ENCODE assay signal across 11 mouse cellular contexts in the genomic region with DNA sequence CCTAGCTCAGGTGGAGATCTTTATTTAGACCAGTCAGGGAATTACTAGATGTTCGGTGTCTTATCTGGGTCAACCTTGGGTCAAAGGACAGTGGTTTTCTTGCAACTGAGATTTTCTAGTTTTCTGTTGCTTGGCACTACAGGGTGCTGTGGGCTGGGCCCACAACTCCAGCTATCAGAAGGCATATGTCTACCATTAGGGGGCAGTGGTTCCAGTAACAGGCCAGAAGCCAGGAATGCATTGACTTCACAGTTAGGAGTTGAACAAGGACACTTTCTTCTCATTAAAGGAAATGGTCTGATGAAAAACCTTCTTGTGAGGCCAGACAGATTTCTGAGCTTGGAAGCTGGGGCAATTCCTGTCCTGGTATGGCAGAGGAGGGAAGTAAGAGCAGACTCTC. TPM values are rescaled to one million over a fixed set of nuclear protein-coding genes. Genes with fewer than 3 reads are reported as not detected.
DNase-seq lines count a peak whose midpoint lies in the region; ATAC-seq and TF ChIP-seq lines count a peak whose summit lies in the region.
"Had no signal": no experiment of that assay in that cellular context is flagged by ENCODE, and none has a peak within 500 bp of the region (broad histone marks: within the 10 kb centered on the region; RNA-seq: fewer than 3 reads in every experiment).

No protein-coding gene starts in this region.

- TF ChIP-seq CTCF in left cerebral cortex, adult 2 months (IDR thresholded peaks at IDR 0.05): peak; percentile 58
- peak; percentile 43; the same call in 1 of the 2 replicates for TF ChIP-seq CTCF in bone marrow macrophage, adult 2 months (IDR thresholded peaks at IDR 0.05; ENCODE audit: low read depth, low read length)

- peaks cover 18% of the 10 kb centered on the region for H3K4me1 ChIP-seq in bone marrow macrophage, adult 2 months (ENCODE audit: control insufficient read depth, insufficient read depth, low read length)
- 0 out of 2 replicates have a peak, but pooled peaks cover 3% of the 10 kb centered on the region for H3K4me1 ChIP-seq in forebrain, embryonic 16.5 days (replicated peaks; ENCODE audit: control insufficient read depth, insufficient read depth, low read length)

- DNase-seq in cerebellum, adult 9-10 months: peak; percentile 55
- no peak for DNase-seq in cerebellum, adult 8-10 months
- DNase-seq in left cerebral cortex, adult 2 months (ENCODE audit: extremely low spot score in 1 of 2, low spot score in 2 of 2): no peak
- DNase-seq in left cerebral cortex, postnatal 36 days (ENCODE audit: low spot score in 2 of 2): no peak
- DNase-seq in lung, postnatal 36 days: peak; percentile 67
- no peak for DNase-seq in cerebellum, adult 11-12 months

- intact Hi-C loops in left cerebral cortex, adult 2 months (cut with DNase I): no loop called here
- intact Hi-C loops in left cerebral cortex, postnatal 36 days (cut with DNase I): no loop called here

- no peak overlapping the region for H3K4me2 ChIP-seq in forebrain, embryonic 16.5 days (ENCODE audit: low read length)

- H3K9ac ChIP-seq in forebrain, embryonic 16.5 days (replicated peaks; ENCODE audit: low read depth, low read length): no peak overlapping the region

- H3K9me3 ChIP-seq in forebrain, embryonic 16.5 days (ENCODE audit: control insufficient read depth, low read length): no peaks in the 10 kb centered on the region
- H3K9me3 ChIP-seq: G1E had no signal

- H3K4me3 ChIP-seq in left cerebral cortex, adult 2 months: no peak overlapping the region
- H3K4me3 ChIP-seq in bone marrow macrophage, adult 2 months (ENCODE audit: insufficient read depth, low read length): no peak overlapping the region
- H3K4me3 ChIP-seq in forebrain, embryonic 16.5 days (replicated peaks; ENCODE audit: low read length): no peak overlapping the region
- H3K4me3 ChIP-seq: myocyte had no signal

- peaks cover 6% of the 10 kb centered on the region for H3K36me3 ChIP-seq in forebrain, embryonic 16.5 days (ENCODE audit: control insufficient read depth, insufficient read depth)

- WGBS in forebrain, embryonic 16.5 days: 82% methylated on average over 1 of the region's 1 CpGs

- TF ChIP-seq POLR2A in bone marrow macrophage, adult 2 months (IDR thresholded peaks at IDR 0.05; ENCODE audit: borderline replicate concordance, low read depth, low read length): no peak

- H3K27ac ChIP-seq in left cerebral cortex, adult 2 months: no peak overlapping the region
- no peak overlapping the region for H3K27ac ChIP-seq in bone marrow macrophage, adult 2 months (ENCODE audit: insufficient read depth, low read depth, low read length)
- H3K27ac ChIP-seq in forebrain, embryonic 16.5 days (ENCODE audit: low read length): no peak overlapping the region

- H3K27me3 ChIP-seq in forebrain, embryonic 16.5 days (replicated peaks; ENCODE audit: control insufficient read depth, insufficient read depth, low read length): no peaks in the 10 kb centered on the region

- no peak for ATAC-seq in forebrain, embryonic 16.5 days

RNA-seq across cellular contexts. Expression of gene Larp1, which starts 30.2 kb away (rescaled TPM):
- total RNA-seq in left cerebral cortex, adult 2 months (2021): 10 to 100 TPM; 91.9 to 97.7 TPM
- total RNA-seq in left cerebral cortex, postnatal 36 days (2021): 10 to 100 TPM; 84.8 to 92.3 TPM
- 30.4 and 32.4 TPM in 2 replicates for polyA plus RNA-seq in bone marrow macrophage, adult 2 months (2012; ENCODE audit: insufficient read depth, insufficient read length, missing spikeins)
- 17.5 and 18.5 TPM in 2 replicates for polyA plus RNA-seq in forebrain, embryonic 16.5 days (2015; fragmentation: Nextera tagmentation; extraction: Ambion mirVana)

RNA-seq across cellular contexts. Expression of gene Gm12248, which starts 53.9 kb away (rescaled TPM):
- total RNA-seq in left cerebral cortex, adult 2 months (2021): not detected
- total RNA-seq in left cerebral cortex, postnatal 36 days (2021): not detected
- not detected in 2 replicates for polyA plus RNA-seq in bone marrow macrophage, adult 2 months (2012; ENCODE audit: insufficient read depth, insufficient read length, missing spikeins)
- not detected in 2 replicates for polyA plus RNA-seq in forebrain, embryonic 16.5 days (2015; fragmentation: Nextera tagmentation; extraction: Ambion mirVana)
- total RNA-seq: layer of hippocampus, postnatal 10 days had no signal

Comparison
In these comparisons a context has a peak if more than half of its experiments do, and no peak if none do; other contexts are left out.
1. DNase-seq: peak in cerebellum, adult 9-10 months (single experiment) and lung, postnatal 36 days (single experiment); none in cerebellum, adult 8-10 months (single experiment), left cerebral cortex, adult 2 months (0 of 2), left cerebral cortex, postnatal 36 days (0 of 2) and cerebellum, adult 11-12 months (single experiment).